Mouse (Mus musculus): ENCODE results near the gene Kif21b. TPM values are rescaled to one million over a fixed set of nuclear protein-coding genes. Genes with fewer than 3 reads are reported as not detected.

Kif21b gene
- polyA plus RNA-seq, 1 experiment from 2014 or later, result 78.3 TPM

- ATAC-seq, result no peak
- WGBS, result 34% methylated on average over 4 of the region's 4 CpGs
- peaks cover 35% of the 10 kb centered on the region for H3K4me1 ChIP-seq (replicated peaks; ENCODE audit: control insufficient read depth, insufficient read depth, low read length)
- H3K4me3 ChIP-seq (replicated peaks; ENCODE audit: low read length), result no peak overlapping the region
- H3K9ac ChIP-seq (replicated peaks; ENCODE audit: low read depth, low read length), result no peak overlapping the region
- H3K27me3 ChIP-seq (replicated peaks; ENCODE audit: control insufficient read depth, insufficient read depth, low read length), result no peaks in the 10 kb centered on the region
- no peaks in the 10 kb centered on the region for H3K36me3 ChIP-seq (ENCODE audit: control insufficient read depth, insufficient read depth)
- peak overlapping the region; percentile 89 for H3K27ac ChIP-seq (ENCODE audit: low read length)
- no peaks in the 10 kb centered on the region for H3K9me3 ChIP-seq (ENCODE audit: control insufficient read depth, low read length)
- no peak overlapping the region for H3K4me2 ChIP-seq (ENCODE audit: low read length)
Measured at GRCm38 (mm10) chr1:136104741-136105140, 26.4 kb upstream of the Kif21b start.

- H3K4me1 ChIP-seq (replicated peaks; ENCODE audit: control insufficient read depth, insufficient read depth, low read length), result peaks cover 13% of the 10 kb centered on the region
- H3K4me2 ChIP-seq (ENCODE audit: low read length), result no peak overlapping the region
- H3K27ac ChIP-seq (ENCODE audit: low read length), result no peak overlapping the region
- H3K36me3 ChIP-seq (ENCODE audit: control insufficient read depth, insufficient read depth), result no peaks in the 10 kb centered on the region
- H3K27me3 ChIP-seq (replicated peaks; ENCODE audit: control insufficient read depth, insufficient read depth, low read length), result no peaks in the 10 kb centered on the region
- no peak overlapping the region for H3K9ac ChIP-seq (replicated peaks; ENCODE audit: low read depth, low read length)
- no peak for ATAC-seq
- no peaks in the 10 kb centered on the region for H3K9me3 ChIP-seq (ENCODE audit: control insufficient read depth, low read length)
- 91% methylated on average over 2 of the region's 2 CpGs for WGBS
- no peak overlapping the region for H3K4me3 ChIP-seq (replicated peaks; ENCODE audit: low read length)
Measured at GRCm38 (mm10) chr1:136109464-136109863, 21.7 kb upstream of the Kif21b start.

GRCm38 (mm10) chr1:136116183-136116582 is 15.0 kb upstream of the Kif21b start:
- no peaks in the 10 kb centered on the region for H3K9me3 ChIP-seq (ENCODE audit: control insufficient read depth, low read length)

GRCm38 (mm10) chr1:136117069-136117468 is 14.1 kb upstream of the Kif21b start:
- no peak for ATAC-seq
- Histone ChIP-seq H3K27ac (ENCODE audit: low read length) (no peak overlapping the region), H3K27me3 (replicated peaks; ENCODE audit: control insufficient read depth, insufficient read depth, low read length) (no peaks in the 10 kb centered on the region), H3K36me3 (ENCODE audit: control insufficient read depth, insufficient read depth) (no peaks in the 10 kb centered on the region), H3K4me1 (replicated peaks; ENCODE audit: control insufficient read depth, insufficient read depth, low read length) (peaks cover 12% of the 10 kb centered on the region), H3K9ac (replicated peaks; ENCODE audit: low read depth, low read length) (no peak overlapping the region), H3K4me3 (replicated peaks; ENCODE audit: low read length) (no peak overlapping the region), H3K9me3 (ENCODE audit: control insufficient read depth, low read length) (no peaks in the 10 kb centered on the region), H3K4me2 (ENCODE audit: low read length) (no peak overlapping the region)
- 81% methylated on average over 9 of the region's 9 CpGs for WGBS

More at GRCm38 (mm10) chr1:136116183-136116582, 15.0 kb upstream of the Kif21b start:
- H3K4me2 ChIP-seq (ENCODE audit: low read length), result no peak overlapping the region
- peaks cover 12% of the 10 kb centered on the region for H3K4me1 ChIP-seq (replicated peaks; ENCODE audit: control insufficient read depth, insufficient read depth, low read length)
- WGBS, result 21% methylated on average over 3 of the region's 3 CpGs
- no peaks in the 10 kb centered on the region for H3K36me3 ChIP-seq (ENCODE audit: control insufficient read depth, insufficient read depth)
- no peak overlapping the region for H3K9ac ChIP-seq (replicated peaks; ENCODE audit: low read depth, low read length)
- no peak overlapping the region for H3K27ac ChIP-seq (ENCODE audit: low read length)
- no peaks in the 10 kb centered on the region for H3K27me3 ChIP-seq (replicated peaks; ENCODE audit: control insufficient read depth, insufficient read depth, low read length)
- peak; percentile 9; the same call in 1 of the 2 replicates for ATAC-seq
- no peak overlapping the region for H3K4me3 ChIP-seq (replicated peaks; ENCODE audit: low read length)

- Histone ChIP-seq H3K4me3 (replicated peaks; ENCODE audit: low read length) (no peak overlapping the region), H3K4me2 (ENCODE audit: low read length) (no peak overlapping the region), H3K27ac (ENCODE audit: low read length) (no peak overlapping the region), H3K36me3 (ENCODE audit: control insufficient read depth, insufficient read depth) (no peaks in the 10 kb centered on the region), H3K9ac (replicated peaks; ENCODE audit: low read depth, low read length) (no peak overlapping the region), H3K9me3 (ENCODE audit: control insufficient read depth, low read length) (no peaks in the 10 kb centered on the region), H3K4me1 (replicated peaks; ENCODE audit: control insufficient read depth, insufficient read depth, low read length) (peaks cover 12% of the 10 kb centered on the region), H3K27me3 (replicated peaks; ENCODE audit: control insufficient read depth, insufficient read depth, low read length) (no peaks in the 10 kb centered on the region)
- peak; percentile 11; the same call in 1 of the 2 replicates for ATAC-seq
- WGBS, result 32% methylated on average over 8 of the region's 8 CpGs
Measured at GRCm38 (mm10) chr1:136118875-136119274, 12.3 kb upstream of the Kif21b start.

- Histone ChIP-seq H3K9me3 (ENCODE audit: control insufficient read depth, low read length) (no peaks in the 10 kb centered on the region), H3K9ac (replicated peaks; ENCODE audit: low read depth, low read length) (no peak overlapping the region), H3K4me3 (replicated peaks; ENCODE audit: low read length) (no peak overlapping the region), H3K27me3 (replicated peaks; ENCODE audit: control insufficient read depth, insufficient read depth, low read length) (no peaks in the 10 kb centered on the region), H3K4me2 (ENCODE audit: low read length) (no peak overlapping the region), H3K27ac (ENCODE audit: low read length) (no peak overlapping the region), H3K4me1 (replicated peaks; ENCODE audit: control insufficient read depth, insufficient read depth, low read length) (peaks cover 12% of the 10 kb centered on the region), H3K36me3 (ENCODE audit: control insufficient read depth, insufficient read depth) (no peaks in the 10 kb centered on the region)
- no peak for ATAC-seq
- 70% methylated on average over 7 of the region's 7 CpGs for WGBS
Measured at GRCm38 (mm10) chr1:136119571-136120262, 11.5 kb upstream of the Kif21b start.

GRCm38 (mm10) chr1:136120263-136120603 is 11.0 kb upstream of the Kif21b start:
- Histone ChIP-seq H3K4me1 (replicated peaks; ENCODE audit: control insufficient read depth, insufficient read depth, low read length) (peaks cover 12% of the 10 kb centered on the region), H3K9me3 (ENCODE audit: control insufficient read depth, low read length) (no peaks in the 10 kb centered on the region), H3K9ac (replicated peaks; ENCODE audit: low read depth, low read length) (no peak overlapping the region), H3K27ac (ENCODE audit: low read length) (no peak overlapping the region), H3K27me3 (replicated peaks; ENCODE audit: control insufficient read depth, insufficient read depth, low read length) (no peaks in the 10 kb centered on the region), H3K4me2 (ENCODE audit: low read length) (no peak overlapping the region), H3K4me3 (replicated peaks; ENCODE audit: low read length) (no peak overlapping the region), H3K36me3 (ENCODE audit: control insufficient read depth, insufficient read depth) (no peaks in the 10 kb centered on the region)
- WGBS, result 74% methylated on average over 1 of the region's 1 CpGs
- ATAC-seq, result no peak

- H3K9me3 ChIP-seq (ENCODE audit: control insufficient read depth, low read length), result no peaks in the 10 kb centered on the region
- H3K36me3 ChIP-seq (ENCODE audit: control insufficient read depth, insufficient read depth), result no peaks in the 10 kb centered on the region
- peaks cover 12% of the 10 kb centered on the region for H3K4me1 ChIP-seq (replicated peaks; ENCODE audit: control insufficient read depth, insufficient read depth, low read length)
- 51% methylated on average over 6 of the region's 6 CpGs for WGBS
- H3K4me3 ChIP-seq (replicated peaks; ENCODE audit: low read length), result no peak overlapping the region
- no peak overlapping the region for H3K9ac ChIP-seq (replicated peaks; ENCODE audit: low read depth, low read length)
- no peak overlapping the region for H3K4me2 ChIP-seq (ENCODE audit: low read length)
- no peaks in the 10 kb centered on the region for H3K27me3 ChIP-seq (replicated peaks; ENCODE audit: control insufficient read depth, insufficient read depth, low read length)
- no peak for ATAC-seq
- no peak overlapping the region for H3K27ac ChIP-seq (ENCODE audit: low read length)
Measured at GRCm38 (mm10) chr1:136120785-136121184, 10.4 kb upstream of the Kif21b start.

GRCm38 (mm10) chr1:136122030-136122429 is 9.2 kb upstream of the Kif21b start:
- Histone ChIP-seq H3K27me3 (replicated peaks; ENCODE audit: control insufficient read depth, insufficient read depth, low read length) (no peaks in the 10 kb centered on the region), H3K4me3 (replicated peaks; ENCODE audit: low read length) (no peak overlapping the region), H3K4me1 (replicated peaks; ENCODE audit: control insufficient read depth, insufficient read depth, low read length) (peaks cover 12% of the 10 kb centered on the region), H3K27ac (ENCODE audit: low read length) (no peak overlapping the region), H3K9ac (replicated peaks; ENCODE audit: low read depth, low read length) (no peak overlapping the region), H3K4me2 (ENCODE audit: low read length) (no peak overlapping the region), H3K36me3 (ENCODE audit: control insufficient read depth, insufficient read depth) (no peaks in the 10 kb centered on the region), H3K9me3 (ENCODE audit: control insufficient read depth, low read length) (no peaks in the 10 kb centered on the region)
- WGBS, result 55% methylated on average over 8 of the region's 8 CpGs
- no peak for ATAC-seq
